Mouse (Mus musculus) inflammation-experienced regulatory T-cells, adult 6 months (primary cell): ENCODE measurements around the gene Arid4a. TPM values are rescaled to one million over a fixed set of nuclear protein-coding genes. Genes with fewer than 3 reads are reported as not detected.
"Not testable (repeated sequence)": the region's sequence is repeated elsewhere in the genome, so short reads cannot be mapped to it uniquely, and the experiment has no call there.

Experiments
- ATAC-seq: one replicate; pipeline ENCODE4 v1.8.0; 2017
- polyA plus RNA-seq, 3 experiments: library from polyadenylated mRNA; unstranded; fragments of 100-300 nt; shearing (Covaris generic); gene quantifications; one replicate each; pipeline ENCODE4 v1.2.1; 2017

The Arid4a gene
- polyA plus RNA-seq, 3 experiments from 2014 or later, result 83.6 to 104 (median 99.6) TPM

DNA sequence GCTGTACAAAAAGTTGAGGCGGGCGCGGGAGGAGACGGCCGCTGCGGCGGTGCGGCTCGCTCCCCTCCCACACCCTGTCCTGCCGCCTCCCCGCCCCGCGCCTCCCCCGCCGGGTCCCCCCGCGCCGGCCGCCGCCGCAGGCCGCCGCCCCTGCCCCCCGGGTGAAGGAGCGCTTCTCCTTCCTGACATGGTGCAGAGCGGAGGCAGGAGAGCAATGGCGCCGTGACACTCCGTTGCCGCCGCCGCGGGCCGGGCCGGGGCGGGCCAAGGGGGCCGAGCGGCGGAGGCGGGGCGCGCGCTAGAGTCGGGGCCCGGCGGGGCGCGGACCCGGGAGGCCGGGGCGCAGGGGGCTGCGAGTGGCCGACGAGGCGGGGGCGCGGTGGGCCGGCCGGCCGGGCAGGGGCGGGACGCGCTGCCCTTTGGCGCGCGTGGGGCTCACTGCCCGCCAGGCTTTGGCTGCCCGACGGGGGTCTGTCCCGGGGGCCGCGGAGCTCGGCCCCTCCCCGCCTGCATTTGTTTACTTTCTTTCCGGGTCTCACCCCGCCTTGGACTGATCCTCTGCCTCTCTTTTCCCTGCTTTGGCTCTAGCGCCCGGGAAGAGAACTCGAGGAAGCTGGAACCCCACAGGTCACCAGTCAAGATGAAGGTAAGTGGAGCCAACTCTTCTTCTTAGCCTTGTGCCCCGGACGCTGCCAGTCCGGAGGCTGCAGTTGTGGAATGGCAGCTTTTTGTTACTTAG is 882 bp downstream of the Arid4a start:
- ATAC-seq, result no peak

DNA sequence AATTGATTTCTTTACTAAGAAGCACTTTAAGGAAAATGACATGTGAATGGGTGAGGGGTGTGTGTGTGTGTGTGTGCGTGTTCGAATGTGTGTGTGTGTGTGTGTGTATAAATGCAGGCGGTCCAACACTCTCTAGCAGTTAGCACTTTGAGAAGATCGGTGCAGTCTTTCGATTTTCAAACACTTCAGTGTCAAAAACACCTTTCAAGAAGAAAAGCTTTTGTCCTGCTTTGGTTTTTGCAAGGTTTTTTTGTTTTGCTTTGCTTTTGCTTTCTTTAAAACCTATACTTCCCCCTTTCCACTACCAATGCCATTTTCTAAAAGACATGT is 1.4 kb downstream of the Arid4a start:
- no peak for ATAC-seq

DNA sequence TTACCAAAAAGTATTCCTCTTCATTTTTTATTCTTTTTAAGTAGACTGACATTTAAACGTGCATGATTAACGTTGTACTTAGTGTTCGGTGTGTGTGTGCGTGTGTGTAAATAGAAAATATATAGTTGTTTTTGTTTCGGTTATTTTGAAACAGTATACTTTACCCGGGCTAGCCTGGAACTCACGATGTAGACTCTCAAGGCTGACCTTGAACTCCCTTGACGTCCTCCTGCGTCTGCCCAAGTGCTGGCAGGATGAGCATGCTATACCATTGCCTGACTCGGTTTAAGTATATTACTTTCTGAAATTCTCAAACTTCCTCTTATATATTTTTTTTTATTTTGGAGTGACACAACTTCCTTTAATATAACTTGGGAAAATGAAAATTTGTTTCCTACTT is 2.0 kb downstream of the Arid4a start:
- no peak for ATAC-seq

DNA sequence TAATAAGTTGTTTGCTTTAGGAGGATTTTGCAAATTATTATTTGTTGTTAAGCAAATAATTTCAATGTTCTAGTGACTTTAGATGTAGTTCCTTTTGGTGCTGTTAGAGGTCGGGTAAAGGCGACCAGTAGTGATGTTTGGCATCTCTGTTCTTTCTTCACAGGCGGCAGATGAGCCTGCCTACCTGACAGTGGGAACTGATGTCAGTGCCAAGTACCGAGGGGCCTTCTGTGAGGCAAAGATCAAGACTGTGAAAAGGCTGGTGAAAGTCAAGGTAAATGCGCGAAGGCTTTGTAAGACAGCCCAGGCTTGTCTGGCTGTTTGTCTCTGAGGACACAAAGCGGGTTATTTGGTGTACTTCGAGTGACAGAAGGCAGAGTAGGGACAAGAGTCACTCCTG is 3.4 kb downstream of the Arid4a start:
- ATAC-seq, result no peak

DNA sequence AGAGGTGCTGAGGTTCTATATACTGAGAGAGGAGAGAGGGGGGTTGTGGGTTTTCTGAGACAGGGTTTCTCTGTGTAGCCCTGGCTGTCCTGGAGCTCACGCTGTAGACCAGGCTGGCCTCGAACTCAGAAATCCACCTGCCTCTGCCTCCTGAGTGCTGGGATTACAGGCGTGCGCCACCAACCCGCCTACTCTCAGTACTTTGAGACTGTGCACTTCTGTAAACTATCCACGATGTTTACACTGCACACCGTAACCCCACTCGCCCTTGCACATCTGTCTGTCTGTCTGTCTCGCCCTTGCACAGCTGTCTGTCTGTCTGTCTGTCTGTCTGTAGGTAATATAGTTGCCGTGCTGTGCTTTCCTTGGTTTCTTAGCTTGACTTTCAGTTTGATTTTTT is 8.6 kb downstream of the Arid4a start:
- ATAC-seq, result no peak

DNA sequence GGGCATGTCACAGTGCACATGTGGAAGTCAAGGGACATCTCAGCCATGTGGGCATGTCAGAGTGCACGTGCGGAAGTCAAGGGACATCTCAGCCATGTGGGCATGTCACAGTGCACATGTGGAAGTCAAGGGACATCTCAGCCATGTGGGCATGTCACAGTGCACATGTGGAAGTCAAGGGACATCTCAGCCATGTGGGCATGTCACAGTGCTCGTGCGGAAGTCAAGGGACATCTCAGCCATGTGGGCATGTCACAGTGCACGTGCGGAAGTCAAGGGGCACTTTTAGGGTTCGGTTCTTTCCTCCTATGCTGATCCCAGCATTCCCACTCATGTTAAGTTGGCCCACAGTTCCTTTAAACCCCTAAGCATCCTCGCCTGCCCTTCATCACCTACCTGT is 12.5 kb downstream of the Arid4a start:
- not testable (repeated sequence) for ATAC-seq

DNA sequence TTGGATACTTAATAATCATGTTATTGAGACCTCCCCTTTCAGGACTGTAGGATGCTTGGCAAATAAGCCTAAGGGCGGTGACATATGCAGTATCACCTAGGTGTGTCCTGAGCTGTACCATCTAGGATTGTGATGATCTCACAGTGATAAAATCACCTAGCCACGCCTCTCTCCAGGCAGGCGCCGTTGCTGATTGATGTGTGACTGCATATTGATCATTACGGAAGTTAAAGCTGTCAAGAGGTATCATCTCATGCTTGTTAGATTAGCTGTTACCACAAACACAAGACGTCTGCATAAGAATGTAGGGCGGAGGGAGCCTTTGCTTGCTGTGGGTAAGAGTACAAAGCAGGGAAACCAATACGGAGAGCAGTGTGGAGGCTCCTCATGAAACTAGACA is 14.5 kb downstream of the Arid4a start:
- peak; percentile 87 for ATAC-seq

DNA sequence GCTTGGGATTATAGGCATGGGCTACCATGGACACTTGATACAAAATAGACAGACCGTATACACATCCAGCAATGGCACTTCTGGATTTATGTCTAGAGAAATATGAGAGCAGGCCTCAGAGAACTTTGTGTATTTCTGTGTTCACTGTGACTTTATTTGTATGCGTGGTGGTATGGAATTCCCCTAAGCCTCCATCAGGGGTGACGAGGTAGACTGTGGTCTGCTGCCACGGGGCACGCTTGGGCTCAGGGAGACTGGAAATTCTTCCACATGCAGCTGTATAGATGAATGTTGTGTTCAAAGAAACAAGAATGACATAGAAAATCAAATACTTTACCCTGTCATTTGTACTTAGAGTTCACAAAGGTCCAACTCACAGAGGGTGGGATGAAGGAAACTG is 14.9 kb downstream of the Arid4a start:
- ATAC-seq, result peak; percentile 70

DNA sequence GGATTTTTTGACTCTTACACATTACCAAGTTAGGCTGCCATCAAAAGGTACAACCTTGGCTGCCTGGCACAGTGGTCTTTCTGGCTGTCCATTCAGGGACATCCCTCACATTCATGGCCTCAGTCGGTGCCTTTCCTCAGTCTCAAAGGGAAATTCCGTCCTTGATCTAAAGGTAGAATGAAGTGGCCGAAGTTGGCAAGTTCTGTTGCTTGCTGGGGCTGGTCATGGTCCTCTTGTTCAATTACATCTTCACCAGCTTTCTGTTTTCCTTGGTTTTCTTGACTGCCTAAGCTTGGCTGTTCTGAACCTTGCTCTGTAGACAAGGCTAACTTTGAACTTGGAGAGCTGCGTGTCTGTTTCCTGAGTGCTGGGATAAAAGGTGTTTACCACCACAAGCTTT is 20.0 kb downstream of the Arid4a start:
- no peak for ATAC-seq

DNA sequence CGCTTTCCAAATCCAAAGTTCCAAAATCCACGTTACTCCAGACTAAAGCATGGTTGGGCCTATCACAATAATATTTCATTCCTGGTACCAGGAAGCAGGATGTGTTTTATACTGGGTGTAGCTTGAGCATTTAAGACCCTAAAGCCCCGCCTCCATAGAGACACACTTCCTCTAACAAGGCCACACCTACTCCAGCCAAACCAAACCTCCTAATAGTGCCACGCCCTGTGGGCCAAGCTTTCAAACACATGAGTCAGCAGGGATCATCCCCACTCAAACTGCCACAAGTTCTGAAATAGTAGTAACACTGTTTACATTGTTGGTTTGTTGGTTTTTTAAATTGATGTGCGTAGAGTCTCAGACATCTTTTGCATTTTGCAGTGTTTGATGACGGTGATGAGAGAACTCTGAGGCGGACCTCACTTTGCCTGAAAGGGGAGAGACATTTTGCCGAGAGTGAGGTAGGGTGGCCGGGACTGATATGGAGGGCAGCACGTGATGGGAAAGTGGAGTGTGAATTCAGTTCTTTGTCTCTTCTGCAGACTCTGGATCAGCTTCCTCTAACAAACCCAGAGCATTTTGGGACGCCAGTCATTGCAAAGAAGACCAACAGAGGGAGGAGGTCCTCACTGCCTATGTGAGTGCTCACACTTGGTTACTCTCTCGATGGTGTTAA is 21.1 kb downstream of the Arid4a start:
- no peak for ATAC-seq

DNA sequence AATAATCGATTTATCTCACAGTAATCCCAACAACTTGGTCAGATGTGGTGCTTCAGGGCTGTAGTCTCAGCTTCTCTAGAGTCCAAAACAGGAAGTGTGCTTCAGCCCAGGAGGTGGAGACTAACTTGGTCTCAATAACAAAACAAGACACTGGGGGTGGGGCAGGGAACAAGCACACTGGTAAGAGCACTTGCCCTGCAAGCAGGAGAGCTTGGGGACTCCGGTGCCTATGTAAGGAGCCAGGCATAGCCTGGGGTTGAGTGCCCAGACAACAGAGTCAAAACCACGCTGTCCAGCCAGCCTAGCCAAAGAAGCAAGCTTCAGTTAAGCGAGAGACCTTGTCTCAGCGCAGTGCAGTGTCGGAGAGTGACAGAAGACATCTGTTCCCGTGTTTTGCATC is 24.7 kb downstream of the Arid4a start:
- ATAC-seq, result peak; percentile 76

DNA sequence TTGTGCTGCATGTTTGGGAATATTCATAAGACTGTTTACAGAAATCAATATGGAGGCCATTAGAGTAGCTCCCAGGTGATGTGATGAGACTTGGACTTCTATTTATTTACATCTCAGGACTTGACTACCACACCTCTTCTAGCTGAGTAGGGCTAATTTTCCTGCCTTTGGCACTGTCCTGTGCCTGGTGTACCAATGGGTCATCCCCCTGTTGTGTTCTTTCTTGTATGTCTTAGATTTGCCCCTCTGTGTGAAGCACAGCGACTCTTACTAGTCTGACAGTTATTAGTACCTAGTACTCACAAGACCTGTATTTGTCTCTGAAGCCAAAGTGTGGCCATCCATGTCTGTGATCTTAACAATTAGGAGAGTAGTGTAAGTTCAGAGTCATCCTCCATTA is 26.7 kb downstream of the Arid4a start:
- ATAC-seq, result no peak

DNA sequence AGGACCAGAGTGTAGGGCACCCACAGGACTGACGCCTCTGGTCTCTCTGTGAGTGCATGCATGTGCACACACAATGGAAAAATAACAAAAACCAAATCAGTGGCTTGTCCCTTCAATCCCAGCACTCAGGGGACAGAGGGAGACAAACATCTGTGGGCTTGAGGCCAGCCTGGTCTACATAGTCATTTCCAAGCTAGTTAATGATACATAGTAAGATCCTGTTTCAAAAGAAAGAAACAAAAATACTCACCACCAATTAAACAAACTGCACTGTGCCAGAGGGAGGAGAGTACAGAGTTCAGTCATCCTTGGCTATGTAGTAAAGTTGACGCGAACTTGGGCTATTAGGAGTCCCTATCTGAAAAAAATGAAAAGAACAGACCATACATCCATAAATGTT is 27.8 kb downstream of the Arid4a start:
- ATAC-seq, result no peak

DNA sequence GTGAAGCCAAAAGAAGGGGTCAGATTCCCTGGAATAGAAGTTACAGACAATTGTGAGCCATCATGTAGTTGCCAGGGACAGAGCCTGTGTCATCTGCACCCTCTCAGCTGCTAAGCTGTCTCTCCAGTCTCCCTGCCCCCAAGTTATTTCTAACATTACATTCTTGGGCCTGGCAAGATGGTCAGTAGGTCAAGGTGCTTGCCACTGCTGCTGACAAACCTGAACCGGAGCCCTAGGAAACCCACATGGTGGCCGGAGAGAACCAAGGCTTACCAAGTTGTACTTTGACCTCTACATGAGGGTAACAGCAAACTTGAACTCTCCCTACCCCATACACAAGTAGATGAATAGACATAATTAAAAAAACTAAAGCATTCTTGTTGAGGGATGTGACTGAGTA is 28.7 kb downstream of the Arid4a start:
- ATAC-seq, result no peak

DNA sequence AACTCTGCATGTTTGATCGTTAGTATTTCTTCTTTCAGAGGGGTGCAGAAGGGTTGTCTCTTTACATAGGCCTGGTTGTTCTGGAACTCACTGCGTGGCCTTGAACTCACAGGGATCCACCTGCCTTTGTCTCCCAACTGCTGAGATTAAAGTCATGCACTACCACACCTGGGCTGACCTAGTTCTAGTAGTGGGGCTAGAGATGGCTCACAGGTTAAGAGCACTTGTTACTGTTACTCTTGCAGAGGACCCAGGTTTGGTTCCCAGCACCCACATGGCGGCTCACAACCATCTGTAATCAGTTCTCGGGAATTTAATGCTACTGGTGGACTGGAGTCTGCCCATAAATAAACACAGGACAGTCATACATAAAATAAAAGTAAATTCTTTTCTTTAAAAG is 30.7 kb downstream of the Arid4a start:
- ATAC-seq, result no peak

DNA sequence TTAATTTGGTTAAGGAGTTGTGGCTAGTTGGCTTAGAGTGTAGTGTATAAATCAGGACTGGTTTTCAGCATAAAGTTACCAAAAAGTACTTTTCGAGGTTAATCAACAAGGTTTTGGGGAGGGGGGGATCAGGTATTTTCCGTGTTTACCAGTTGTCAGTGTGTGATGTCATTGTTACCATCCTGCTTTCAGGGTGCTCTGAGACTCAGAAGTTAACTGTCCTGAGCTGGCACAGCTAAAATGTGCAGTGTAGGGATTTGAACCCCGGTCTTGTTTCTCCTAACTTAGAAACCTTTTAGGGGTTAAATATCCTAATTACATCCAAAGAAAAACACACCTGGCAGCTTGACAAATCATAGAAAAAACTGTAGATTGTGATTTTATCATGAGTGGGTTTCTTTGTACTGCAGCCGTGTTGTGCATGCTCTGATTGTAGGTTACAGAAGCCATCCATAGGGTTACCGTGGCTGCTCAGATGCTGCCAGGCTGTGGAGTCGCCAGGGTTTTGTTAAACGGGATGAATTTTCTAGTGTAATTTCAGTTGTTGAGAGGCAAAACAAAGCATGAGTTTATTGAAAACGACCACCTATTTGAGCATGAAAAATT is 31.8 kb downstream of the Arid4a start:
- peak; percentile 10 for ATAC-seq

DNA sequence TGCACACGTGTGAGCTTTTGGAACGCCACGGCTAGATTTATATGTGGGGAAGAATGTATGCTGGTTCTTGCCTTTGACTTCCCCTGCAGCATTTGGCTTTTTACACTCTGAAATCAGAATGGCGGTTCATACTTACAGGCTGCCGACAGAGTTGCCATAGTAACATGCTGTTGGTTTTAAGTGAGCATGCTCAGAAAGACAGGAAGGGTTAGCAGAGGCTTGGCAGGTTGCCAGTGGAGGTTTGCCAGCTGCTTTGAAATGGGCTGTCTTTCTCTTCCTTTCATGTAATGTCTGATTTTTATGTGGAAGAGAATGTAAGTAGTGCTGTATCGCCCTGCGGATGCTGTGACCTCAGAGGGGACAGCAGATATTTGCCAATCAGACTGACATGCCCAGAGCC is 32.3 kb downstream of the Arid4a start:
- peak; percentile 88 for ATAC-seq

DNA sequence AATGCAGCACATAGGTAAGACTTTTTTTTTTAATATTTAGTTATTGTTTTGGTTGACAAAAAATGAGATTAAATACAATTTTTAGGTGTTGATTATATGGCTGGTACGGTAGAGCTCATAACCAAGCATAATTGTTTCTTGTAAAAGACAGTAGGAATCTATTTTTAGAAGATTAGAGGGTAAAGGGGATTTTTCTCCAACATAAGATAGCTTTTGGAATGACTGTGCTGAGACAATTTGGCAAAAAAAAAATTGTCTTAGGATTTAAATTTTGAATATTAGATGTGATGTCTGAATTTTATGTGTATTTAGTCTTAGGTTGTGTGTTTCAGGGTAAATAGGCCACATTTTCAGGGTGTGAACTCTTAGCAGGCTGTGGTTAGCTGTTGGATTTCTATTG is 32.8 kb downstream of the Arid4a start:
- no peak for ATAC-seq

DNA sequence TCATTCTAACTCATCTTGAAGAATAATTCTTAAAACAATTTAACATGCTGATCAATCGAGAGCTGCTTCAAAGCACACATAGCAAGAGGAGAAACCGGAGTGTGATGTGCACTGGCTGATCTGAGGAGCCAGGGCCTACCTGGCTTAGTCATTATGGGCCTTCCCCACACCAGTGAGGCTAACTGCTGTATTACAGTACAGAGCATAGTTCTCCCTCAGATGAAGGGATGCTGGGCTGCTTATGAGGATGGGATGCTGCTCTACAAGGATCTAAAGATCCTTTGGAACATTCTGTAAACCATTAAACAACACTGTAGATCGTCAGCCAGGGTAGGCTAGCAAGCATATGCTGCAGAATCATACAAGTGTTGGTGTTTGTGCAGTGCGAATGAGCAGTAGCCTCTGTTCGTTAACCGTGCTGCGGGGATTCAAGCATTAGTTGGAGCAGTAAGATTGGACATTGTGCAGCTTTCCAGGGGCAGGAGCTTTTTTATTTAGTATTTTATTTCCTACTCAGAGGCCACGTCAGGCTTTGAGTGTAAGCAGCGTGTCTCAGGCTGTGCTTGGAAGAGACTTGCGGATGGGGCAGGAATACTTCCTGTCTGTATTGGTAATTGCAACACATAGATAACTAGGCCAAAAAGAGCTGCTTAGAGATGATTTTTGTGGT is 33.9 kb downstream of the Arid4a start:
- ATAC-seq, result no peak

DNA sequence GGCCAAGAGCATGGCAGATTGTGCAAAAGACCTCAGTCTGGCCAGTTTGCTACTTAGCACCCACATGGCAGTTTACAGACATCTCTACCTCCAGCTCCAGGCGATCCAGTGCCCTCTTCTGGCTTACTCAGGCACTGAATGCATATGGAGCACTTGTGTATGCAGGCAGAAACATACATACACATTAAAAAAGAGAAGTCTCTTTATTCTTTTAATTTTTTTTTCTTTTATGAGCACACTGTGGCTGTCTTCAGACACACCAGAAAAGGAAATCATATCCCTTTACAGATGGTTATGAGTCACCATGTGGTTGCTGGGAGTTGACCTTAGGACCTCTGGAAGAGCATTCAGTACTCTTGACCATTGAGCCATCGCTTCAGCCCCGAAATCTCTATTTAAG is 35.3 kb downstream of the Arid4a start:
- peak; percentile 56 for ATAC-seq

DNA sequence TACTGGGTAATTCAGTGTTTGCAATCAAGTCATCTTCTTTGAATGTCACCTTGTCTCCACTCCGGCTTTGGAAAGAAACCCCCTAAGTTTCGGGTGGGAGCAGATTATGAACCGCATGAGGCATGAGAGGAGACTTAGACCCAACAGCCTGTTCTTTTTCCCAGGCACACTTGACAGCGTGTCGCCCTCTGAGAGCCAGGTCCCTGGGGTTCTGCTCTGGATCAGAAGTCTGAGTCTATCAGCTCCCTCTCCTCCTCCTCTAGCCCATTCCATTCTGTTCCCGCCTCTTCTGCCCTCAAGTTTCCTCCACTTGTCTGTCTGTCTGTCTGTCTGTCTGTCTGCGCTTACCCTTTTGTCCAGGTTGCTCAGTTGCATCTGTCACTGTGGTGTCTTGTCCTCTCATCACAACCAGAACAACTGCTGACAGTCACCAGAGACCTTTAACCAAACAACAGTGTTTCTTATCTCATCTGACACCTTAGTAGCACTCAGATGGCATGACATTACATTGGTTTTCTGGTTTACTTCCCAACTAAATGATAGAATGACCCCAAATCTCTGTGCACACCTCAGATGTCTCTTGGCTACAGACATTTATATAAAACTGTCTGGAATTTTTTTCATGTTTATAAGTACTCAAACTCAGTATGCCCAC is 36.7 kb downstream of the Arid4a start:
- ATAC-seq, result no peak

DNA sequence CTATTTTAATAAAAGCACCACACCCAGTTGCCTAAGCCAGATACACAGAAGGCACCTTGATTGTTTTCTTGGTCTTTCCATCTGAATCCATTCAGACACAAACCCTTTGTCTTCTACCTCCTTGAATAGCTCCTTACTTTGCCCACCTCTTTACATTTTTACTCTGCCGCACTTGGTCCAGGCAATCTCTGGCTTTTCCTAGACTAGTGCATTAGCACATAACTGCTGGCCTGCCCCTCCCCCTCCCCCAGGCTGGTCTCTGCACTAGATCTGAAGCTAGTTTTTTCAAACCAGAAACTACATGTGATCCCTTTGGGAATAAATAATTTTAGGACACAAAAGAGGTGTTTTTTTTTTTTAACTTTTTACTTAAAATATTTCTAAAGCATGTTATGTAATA is 37.2 kb downstream of the Arid4a start:
- no peak for ATAC-seq

DNA sequence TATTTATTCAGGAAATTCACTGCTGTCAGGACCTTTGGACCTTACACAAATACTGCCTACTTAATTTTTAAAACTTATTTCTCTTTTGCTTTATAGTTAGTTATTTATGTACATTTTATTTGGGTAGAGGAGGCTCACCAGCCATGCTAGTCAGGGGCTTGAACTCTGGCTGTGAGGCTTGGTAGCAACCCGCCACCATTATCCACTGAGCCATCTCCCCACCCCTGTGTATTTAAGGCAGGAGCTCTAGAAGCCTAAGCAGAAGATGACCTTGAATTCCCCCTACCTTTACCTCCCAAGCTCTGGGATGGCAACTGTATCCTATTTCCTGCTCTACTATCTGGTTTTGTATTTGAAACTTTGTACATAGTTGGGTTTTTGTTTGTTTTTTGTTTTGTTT is 37.7 kb downstream of the Arid4a start:
- ATAC-seq, result no peak
